Mouse (Mus musculus) layer of hippocampus, adult 11-12 months (tissue): ENCODE measurements around the gene Cps1.

Experiments used
- DNase-seq: peaks from one replicate; pipeline ENCODE4 v3.0.0; 2022; ENCODE audit warnings: low spot score

Gene Cps1

DNA sequence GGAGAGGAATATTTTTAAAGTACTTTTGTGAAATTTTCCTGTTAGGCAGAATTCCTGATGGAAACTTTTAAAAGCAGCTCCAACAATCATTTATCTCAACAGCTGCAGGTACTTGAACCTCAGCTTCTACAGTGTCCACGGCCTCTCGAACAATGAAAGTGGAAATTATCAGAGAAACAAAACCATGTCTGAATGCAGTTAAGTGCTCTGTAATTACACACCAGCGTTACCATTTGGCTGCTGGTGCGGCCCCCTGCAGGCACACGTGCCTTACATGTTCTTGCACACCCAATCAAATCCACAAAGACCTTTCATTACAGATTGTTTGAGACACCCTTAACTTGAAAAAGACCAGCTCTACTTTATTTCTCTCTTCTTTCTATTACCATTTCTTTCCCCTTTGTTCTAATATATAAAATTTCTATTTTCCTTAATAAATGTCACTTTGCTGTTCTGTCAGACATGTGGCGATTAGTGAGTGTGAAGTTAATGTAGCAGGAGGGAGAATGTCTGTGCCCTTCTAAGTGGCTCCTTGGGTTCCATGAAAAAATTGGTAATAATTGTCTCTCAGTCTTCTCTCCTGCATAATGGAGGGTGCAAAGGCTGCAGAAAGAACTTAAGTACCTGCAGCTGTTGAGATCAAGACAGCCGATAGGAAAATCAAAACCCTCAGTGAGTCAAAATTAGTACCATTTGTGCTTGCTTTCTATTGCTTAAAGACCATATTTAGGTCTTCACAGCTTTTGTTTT lies 112.8 kb downstream of the Cps1 start:
- no peak for DNase-seq

DNA sequence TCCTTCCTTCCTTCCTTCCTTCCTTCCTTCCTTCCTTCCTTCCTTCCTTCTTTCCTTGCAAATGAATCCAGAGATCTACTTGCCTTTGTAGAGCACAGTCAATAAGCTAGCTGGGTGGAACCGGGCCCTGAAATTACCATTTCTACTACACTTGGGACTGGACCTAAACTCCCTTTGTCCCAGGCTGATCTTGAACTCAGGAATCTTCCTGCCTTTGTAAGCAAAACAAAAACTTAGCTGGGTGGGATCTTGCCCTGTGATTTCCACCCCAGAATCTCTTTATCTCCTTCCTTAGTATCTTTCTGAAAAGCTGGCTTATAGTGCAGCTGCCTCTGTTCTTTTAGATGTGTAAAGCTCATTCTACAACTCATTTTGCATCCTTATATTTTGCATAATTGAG lies 115.6 kb downstream of the Cps1 start:
- DNase-seq = no peak

DNA sequence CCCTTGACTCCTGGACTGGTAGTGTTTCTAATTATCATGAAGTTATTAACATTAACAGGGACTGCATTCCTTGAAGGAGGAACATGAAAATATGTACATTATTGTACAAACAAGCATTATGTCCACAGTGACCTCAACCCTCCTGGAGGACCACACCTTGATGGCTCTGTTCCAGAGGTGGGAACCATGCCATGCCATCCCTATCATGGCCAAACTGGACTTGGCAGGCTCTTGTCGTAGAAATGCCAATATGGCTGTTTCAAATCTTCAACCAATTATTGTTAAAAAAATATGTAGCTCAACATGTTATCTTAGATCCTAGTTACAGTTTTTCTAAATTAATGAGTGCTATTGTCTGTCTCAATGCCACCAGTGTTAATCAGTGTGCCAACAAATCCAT lies 116.1 kb downstream of the Cps1 start:
- DNase-seq = no peak

DNA sequence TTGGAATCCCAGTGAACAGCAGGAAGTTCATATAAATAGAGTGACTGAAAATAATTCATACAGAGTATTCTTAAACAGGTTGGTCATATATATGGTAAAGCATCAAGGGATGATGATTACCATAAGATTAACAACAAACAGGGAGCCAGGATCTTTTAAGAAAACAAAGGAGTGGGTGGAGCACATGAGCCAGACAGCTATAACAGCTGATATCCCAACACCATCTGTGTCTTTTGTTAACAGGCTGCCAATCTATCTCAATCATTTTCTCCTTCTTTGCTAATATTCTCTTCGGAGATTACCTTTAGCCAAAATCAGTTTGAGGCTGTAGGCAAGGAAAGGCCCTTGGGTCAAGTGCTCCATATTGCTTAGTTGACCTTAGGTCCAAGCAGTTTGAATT lies 142.4 kb downstream of the Cps1 start:
- DNase-seq = no peak

DNA sequence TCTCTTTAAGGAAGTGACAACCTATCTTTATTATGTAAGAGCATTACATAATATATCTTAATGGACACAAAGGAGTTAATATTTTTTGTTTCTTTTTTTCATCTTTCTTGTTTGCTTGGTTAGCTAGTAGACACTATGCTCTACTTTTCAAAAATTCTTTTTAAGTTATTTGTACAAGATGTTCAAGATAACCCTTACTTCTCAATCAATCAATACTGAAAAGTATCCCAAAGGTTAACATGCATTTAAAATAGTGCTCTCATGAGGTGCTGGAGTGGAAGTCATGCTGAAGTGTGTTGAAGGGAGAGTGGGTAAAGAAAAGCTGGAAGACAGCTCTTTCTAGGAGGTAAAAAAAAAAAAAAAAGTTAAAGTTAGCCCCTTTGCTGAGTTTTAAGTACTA lies 145.1 kb downstream of the Cps1 start:
- DNase-seq = no peak

DNA sequence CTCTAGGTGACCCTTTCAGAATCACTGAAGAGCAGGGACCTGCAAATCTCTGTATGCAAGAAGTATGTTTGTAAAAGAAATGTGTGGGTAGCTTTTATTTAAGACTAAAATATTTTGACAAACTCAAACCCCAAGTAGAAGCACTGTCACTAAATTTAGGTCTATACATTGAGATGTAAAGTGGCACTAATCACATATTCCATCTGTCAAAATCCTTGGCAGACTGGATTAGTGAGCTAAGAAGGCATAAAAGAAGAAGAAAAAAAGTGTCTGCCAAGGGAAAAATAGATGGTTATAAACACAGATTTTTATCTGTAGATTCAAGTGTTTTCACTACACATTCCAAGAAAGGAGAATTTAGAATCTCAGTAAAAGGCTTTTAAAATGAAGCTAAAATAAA lies 145.6 kb downstream of the Cps1 start:
- DNase-seq = no peak

DNA sequence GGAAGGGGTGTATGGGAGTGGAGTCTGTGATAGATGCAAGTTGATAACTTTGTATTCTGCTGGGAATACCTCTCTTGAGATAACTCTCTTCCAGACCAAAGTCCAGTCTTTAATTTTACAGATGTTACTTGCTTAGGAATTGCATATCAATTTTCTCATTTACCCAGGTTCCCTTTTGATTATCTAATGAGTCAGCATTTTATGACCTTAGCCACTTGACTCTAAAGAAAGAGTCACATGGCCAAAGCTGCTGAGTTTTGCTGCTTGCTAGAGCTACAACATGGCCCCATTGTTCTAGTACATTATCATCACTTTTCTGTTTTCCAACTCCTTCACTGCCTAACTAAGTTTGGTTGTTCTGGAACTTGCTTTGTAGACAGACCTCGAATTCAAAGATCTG lies 153.4 kb downstream of the Cps1 start:
- DNase-seq = no peak
